Mouse (Mus musculus) MEL (cell line): ENCODE results near the gene Olfr1253. TPM values are rescaled to one million over a fixed set of nuclear protein-coding genes. Genes with fewer than 3 reads are reported as not detected.

Experiments used
- DNase-seq: peaks from one replicate; pipeline ENCODE4 v3.0.0; 2011; ENCODE audit warnings: low read depth, low spot score
- H3K27ac ChIP-seq: 2 replicates; pipeline ENCODE4 v1.5.1; 2012; ENCODE audit warnings: low read depth, mild to moderate bottlenecking, control low read depth, low read length, moderate library complexity; ENCODE audit not compliant: control insufficient read depth
- H3K27me3 ChIP-seq, 2 experiments: fragments of 150-350 bp in 1 of 2; sonication (generic) in 1 of 2; 2 replicates each; pipeline ENCODE4 v1.6.1; 2012; ENCODE audit warnings: low read length in 2 of 2, mild to moderate bottlenecking in 2 of 2, improper control_type of control experiment in 1 of 2, moderate library complexity in 1 of 2; ENCODE audit not compliant: insufficient read depth in 2 of 2, control insufficient read depth in 1 of 2
- H3K36me3 ChIP-seq, 2 experiments: 2 replicates each; pipeline ENCODE4 v1.6.1; 2012 to 2014; ENCODE audit warnings: low read length in 2 of 2, improper control_type of control experiment in 1 of 2, inconsistent platforms in 1 of 2, mild to moderate bottlenecking in 1 of 2; ENCODE audit not compliant: insufficient read depth in 2 of 2, control insufficient read depth in 1 of 2
- H3K4me1 ChIP-seq, 2 experiments: fragments of 150-350 bp in 1 of 2; sonication (generic) in 1 of 2; 2 replicates each; pipeline ENCODE4 v1.6.1; 2012; ENCODE audit warnings: low read length in 2 of 2, improper control_type of control experiment in 1 of 2, mild to moderate bottlenecking in 1 of 2; ENCODE audit not compliant: insufficient read depth in 2 of 2, control insufficient read depth in 1 of 2
- H3K4me3 ChIP-seq, 2 experiments: fragments of 150-350 bp in 1 of 2; sonication (generic) in 1 of 2; 2 replicates each; pipeline ENCODE4 v1.5.1; 2012; ENCODE audit warnings: low read depth in 2 of 2, low read length in 2 of 2, mild to moderate bottlenecking in 2 of 2, moderate library complexity in 2 of 2, control low read depth in 1 of 2, improper control_type of control experiment in 1 of 2; ENCODE audit not compliant: control insufficient read depth in 1 of 2, insufficient read depth in 1 of 2
- H3K79me2 ChIP-seq: 2 replicates; pipeline ENCODE4 v1.6.1; 2012; ENCODE audit warnings: mild to moderate bottlenecking, low read length, moderate library complexity; ENCODE audit not compliant: control insufficient read depth, poor library complexity, insufficient read depth
- H3K9ac ChIP-seq: 2 replicates; pipeline ENCODE4 v1.6.1; 2012; ENCODE audit warnings: low read depth, mild to moderate bottlenecking, control low read depth, low read length, moderate library complexity; ENCODE audit not compliant: control insufficient read depth, poor library complexity, severe bottlenecking
- H3K9me3 ChIP-seq: fragments of 150-350 bp; sonication (generic); replicated peaks from 2 replicates; pipeline ENCODE4 v1.6.1; 2012; ENCODE audit warnings: mild to moderate bottlenecking, low read length, improper control_type of control experiment, moderate library complexity; ENCODE audit not compliant: insufficient read depth
- BHLHE40 ChIP-seq: IDR thresholded peaks from 2 replicates; pipeline ENCODE4 v1.6.1; 2012; ENCODE audit warnings: low read depth, mild to moderate bottlenecking, inconsistent platforms, low read length, improper control_type of control experiment, borderline replicate concordance
- CHD2 ChIP-seq: IDR thresholded peaks from 2 replicates; pipeline ENCODE4 v1.6.1; 2011; ENCODE audit warnings: low read length, improper control_type of control experiment
- CTCF ChIP-seq, 3 experiments: IDR thresholded peaks in 2 of 3; conservative IDR thresholded peaks in 1 of 3; 2 replicates each; pipeline ENCODE4 v1.5.1; 2011 to 2012; ENCODE audit warnings: low read length in 3 of 3, low read depth in 2 of 3, mild to moderate bottlenecking in 2 of 3, improper control_type of control experiment in 1 of 3, inconsistent platforms in 1 of 3, mixed read lengths in 1 of 3, moderate library complexity in 1 of 3; ENCODE audit not compliant: control insufficient read depth in 1 of 3, insufficient read depth in 1 of 3, poor library complexity in 1 of 3, severe bottlenecking in 1 of 3
- GATA1 ChIP-seq: IDR thresholded peaks from 2 replicates; pipeline ENCODE4 v1.6.1; 2011; ENCODE audit warnings: low read depth, low read length, improper control_type of control experiment
- KAT2A ChIP-seq: conservative IDR thresholded peaks from 2 replicates; pipeline ENCODE4 v1.6.1; 2012; ENCODE audit warnings: low read depth, low read length, improper control_type of control experiment, inconsistent platforms
- MEF2A ChIP-seq: IDR thresholded peaks from 2 replicates; pipeline ENCODE4 v1.6.1; 2014; ENCODE audit warnings: low read depth, mild to moderate bottlenecking, inconsistent platforms, low read length, improper control_type of control experiment; ENCODE audit not compliant: poor library complexity, insufficient replicate concordance, severe bottlenecking; ENCODE audit errors: extremely low read depth
- MXI1 ChIP-seq: IDR thresholded peaks from 2 replicates; pipeline ENCODE4 v1.6.1; 2011; ENCODE audit warnings: mild to moderate bottlenecking, low read depth, low read length, improper control_type of control experiment
- POLR2A ChIP-seq, 2 experiments: IDR thresholded peaks; 2 replicates each; pipeline ENCODE4 v1.6.1; 2011 to 2012; ENCODE audit warnings: low read length in 2 of 2, mild to moderate bottlenecking in 2 of 2, control low read depth in 1 of 2, improper control_type of control experiment in 1 of 2, low read depth in 1 of 2, moderate library complexity in 1 of 2; ENCODE audit not compliant: control insufficient read depth in 1 of 2, insufficient read depth in 1 of 2, poor library complexity in 1 of 2
- SIN3A ChIP-seq: IDR thresholded peaks from 2 replicates; pipeline ENCODE4 v1.6.1; 2012; ENCODE audit warnings: low read length, improper control_type of control experiment, inconsistent platforms
- TAL1 ChIP-seq: IDR thresholded peaks from 2 replicates; pipeline ENCODE4 v1.6.1; 2012; ENCODE audit warnings: mild to moderate bottlenecking, inconsistent platforms, low read length, moderate library complexity, mixed read lengths
- TCF12 ChIP-seq: IDR thresholded peaks from 2 replicates; pipeline ENCODE4 v1.6.1; 2014; ENCODE audit warnings: low read depth, mild to moderate bottlenecking, inconsistent platforms, low read length, improper control_type of control experiment, moderate library complexity
- UBTF ChIP-seq: IDR thresholded peaks from 2 replicates; pipeline ENCODE4 v1.6.1; 2012; ENCODE audit warnings: low read depth, mild to moderate bottlenecking, inconsistent platforms, low read length, improper control_type of control experiment, moderate library complexity, borderline replicate concordance; ENCODE audit not compliant: insufficient read depth
- USF2 ChIP-seq, 2 experiments: IDR thresholded peaks; 2 replicates each; pipeline ENCODE4 v1.6.1; 2011 to 2012; ENCODE audit warnings: improper control_type of control experiment in 2 of 2, low read length in 2 of 2, borderline replicate concordance in 1 of 2, inconsistent platforms in 1 of 2, low read depth in 1 of 2, mild to moderate bottlenecking in 1 of 2; ENCODE audit not compliant: insufficient read depth in 1 of 2
- ZMIZ1 ChIP-seq: IDR thresholded peaks from 2 replicates; pipeline ENCODE4 v1.6.1; 2012; ENCODE audit warnings: low read depth, mild to moderate bottlenecking, inconsistent platforms, low read length, improper control_type of control experiment, moderate library complexity
- ZNF384 ChIP-seq: IDR thresholded peaks from 2 replicates; pipeline ENCODE4 v1.6.1; 2012; ENCODE audit warnings: low read depth, mild to moderate bottlenecking, inconsistent platforms, low read length, improper control_type of control experiment
- polyA plus RNA-seq, 2 experiments: library from polyadenylated mRNA; stranded (reverse) in 1 of 2; unstranded in 1 of 2; fragments of >175 nt in 1 of 2; fragments of >200 nt in 1 of 2; gene quantifications; 2 replicates each; pipeline versions ENCODE4 v1.2.1 to v1.2.4; 2012; ENCODE audit warnings: low replicate concordance in 2 of 2, low read depth in 1 of 2; ENCODE audit not compliant: insufficient read length in 2 of 2, insufficient read depth in 1 of 2, missing spikeins in 1 of 2
- total RNA-seq: library from RNA; depleted of rRNA; stranded (reverse); fragments of 300-350 nt; gene quantifications from 2 replicates; pipeline ENCODE4 v1.2.3, GENCODE M21; 2012; rRNA removed

Gene Olfr1253
- total RNA-seq, result not detected in 2 replicates
- not detected for polyA plus RNA-seq

- no peaks in the 10 kb centered on the region for H3K9me3 ChIP-seq
- no peaks in the 10 kb centered on the region for H3K36me3 ChIP-seq
- TF ChIP-seq CTCF (IDR thresholded peaks at IDR 0.05 in 2 of 3, conservative IDR thresholded peaks at IDR 0.05 in 1 of 3; ENCODE audit: control insufficient read depth in 1 of 3, insufficient read depth in 1 of 3, low read depth in 2 of 3, low read length in 3 of 3, poor library complexity in 1 of 3, severe bottlenecking in 1 of 3), result no peak
- TF ChIP-seq KAT2A, result no peak
- TF ChIP-seq ZMIZ1, result no peak
- TF ChIP-seq TCF12, result no peak
- TF ChIP-seq USF2 (IDR thresholded peaks at IDR 0.05; ENCODE audit: borderline replicate concordance in 1 of 2, insufficient read depth in 1 of 2, low read depth in 1 of 2, low read length in 2 of 2), result no peak
- TF ChIP-seq, all 39 proteins: peak for 0
- no peak for DNase-seq
- H3K9ac ChIP-seq, result no peak within 1 kb of the TSS
- H3K27ac ChIP-seq, result no peak within 1 kb of the TSS
- H3K79me2 ChIP-seq, result no peaks in the 10 kb centered on the region
- no peak within 1 kb of the TSS for H3K4me3 ChIP-seq
- no peaks in the 10 kb centered on the region for H3K27me3 ChIP-seq
- no peaks in the 10 kb centered on the region for H3K4me1 ChIP-seq
These were observed at the start of gene Olfr1253 for GRCm38 (mm10) chr2:89756990-89757389. Gene Olfr1253, minus strand, starts transcription at chr2:89757090.

- Histone ChIP-seq H3K36me3 (no peaks in the 10 kb centered on the region), H3K27me3 (no peaks in the 10 kb centered on the region), H3K4me1 (no peaks in the 10 kb centered on the region), H3K9me3 (no peaks in the 10 kb centered on the region), H3K79me2 (no peaks in the 10 kb centered on the region), H3K9ac (no peak overlapping the region), H3K4me3 (no peak overlapping the region), H3K27ac (no peak overlapping the region)
- TF ChIP-seq BHLHE40, result no peak
- TF ChIP-seq GATA1, result no peak
- no peak for TF ChIP-seq ZNF384
- no peak for TF ChIP-seq SIN3A
- no peak for TF ChIP-seq TAL1
- no peak for TF ChIP-seq MXI1
- no peak for TF ChIP-seq CHD2
- DNase-seq, result no peak
These were observed 42.7 kb upstream of the Olfr1253 start for GRCm38 (mm10) chr2:89799583-89799982.

- no peak for DNase-seq
- no peaks in the 10 kb centered on the region for H3K27me3 ChIP-seq
- H3K27ac ChIP-seq, result no peak within 1 kb of the TSS
- H3K4me1 ChIP-seq, result no peaks in the 10 kb centered on the region
- no peaks in the 10 kb centered on the region for H3K79me2 ChIP-seq
- H3K9me3 ChIP-seq, result no peaks in the 10 kb centered on the region
- H3K4me3 ChIP-seq, result no peak within 1 kb of the TSS
- TF ChIP-seq POLR2A (IDR thresholded peaks at IDR 0.05; ENCODE audit: control insufficient read depth in 1 of 2, insufficient read depth in 1 of 2, low read depth in 1 of 2, low read length in 2 of 2, poor library complexity in 1 of 2) (no peak), MEF2A (no peak), UBTF (no peak), USF2 (IDR thresholded peaks at IDR 0.05; ENCODE audit: borderline replicate concordance in 1 of 2, insufficient read depth in 1 of 2, low read depth in 1 of 2, low read length in 2 of 2) (no peak), SIN3A (no peak), KAT2A (no peak)
- no peak within 1 kb of the TSS for H3K9ac ChIP-seq
- no peaks in the 10 kb centered on the region for H3K36me3 ChIP-seq
These were observed 36.6 kb upstream of the Olfr1253 start, which contains the start of gene Olfr1254 for GRCm38 (mm10) chr2:89793519-89793918. Gene Olfr1254, minus strand, starts transcription at chr2:89793619.
